Mouse (Mus musculus): ENCODE results near the gene Cel.

GRCm38 (mm10) chr2:28539949-28540348 is 23.3 kb downstream of the Cel start:
- no peak for TF ChIP-seq CTCF (IDR thresholded peaks at IDR 0.05; ENCODE audit: extremely low read depth, insufficient read depth, insufficient read length, insufficient replicate concordance)
- no peak; the same call in 1 of the 2 replicates for TF ChIP-seq POLR2A (IDR thresholded peaks at IDR 0.05; ENCODE audit: low read depth, low read length)

Measured in spleen, adult 2 months (tissue).